Mouse (Mus musculus) kidney, postnatal 25 days (tissue): ENCODE measurements around the gene Parvb.

Experiments used
- DNase-seq, 2 experiments: peaks; one replicate each; pipeline ENCODE4 v3.0.0; 2021; ENCODE audit warnings: mixed read lengths in 2 of 2

The Parvb gene

GRCm38 (mm10) chr15:84217969-84218782, 13.7 kb upstream of the Parvb start:
- DNase-seq, result no peak

DNA sequence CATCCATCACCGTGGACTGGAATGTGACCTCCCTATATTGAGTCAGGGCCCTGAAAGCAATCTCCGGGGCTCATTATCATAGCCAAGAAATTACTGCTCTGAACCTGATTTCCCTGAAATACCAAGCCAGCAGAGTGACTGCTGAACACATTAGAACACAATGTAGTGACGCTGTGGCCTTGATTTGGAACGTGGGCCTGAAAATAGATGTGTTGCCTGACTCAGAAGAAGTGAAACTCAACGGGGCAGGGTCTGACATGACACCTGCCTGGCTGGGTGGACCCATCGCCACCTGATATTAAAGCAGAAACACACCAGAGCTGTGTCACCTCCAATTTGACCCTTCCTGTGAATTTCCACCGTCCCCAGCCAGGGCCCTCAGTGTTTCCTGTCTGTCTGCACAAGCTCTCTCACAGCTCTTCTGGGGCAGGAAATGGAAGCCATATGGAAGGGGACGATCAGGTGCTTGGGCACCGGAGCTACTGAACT, 13.0 kb upstream of the Parvb start:
- peak in 1 of 2 experiments; percentile 8 for DNase-seq

GRCm38 (mm10) chr15:84221539-84221938, 10.3 kb upstream of the Parvb start:
- peak in 1 of 2 experiments; percentile 58 for DNase-seq

- peak; percentile 46 to 51 for DNase-seq
Measured at GRCm38 (mm10) chr15:84223423-84223822, 8.4 kb upstream of the Parvb start.

- no peak for DNase-seq
Measured at GRCm38 (mm10) chr15:84224779-84225178, 7.1 kb upstream of the Parvb start.

- no peak for DNase-seq
Measured at GRCm38 (mm10) chr15:84226918-84227317, 4.9 kb upstream of the Parvb start.

- DNase-seq, result no peak
Measured at GRCm38 (mm10) chr15:84230661-84231060, 1.2 kb upstream of the Parvb start.

DNA sequence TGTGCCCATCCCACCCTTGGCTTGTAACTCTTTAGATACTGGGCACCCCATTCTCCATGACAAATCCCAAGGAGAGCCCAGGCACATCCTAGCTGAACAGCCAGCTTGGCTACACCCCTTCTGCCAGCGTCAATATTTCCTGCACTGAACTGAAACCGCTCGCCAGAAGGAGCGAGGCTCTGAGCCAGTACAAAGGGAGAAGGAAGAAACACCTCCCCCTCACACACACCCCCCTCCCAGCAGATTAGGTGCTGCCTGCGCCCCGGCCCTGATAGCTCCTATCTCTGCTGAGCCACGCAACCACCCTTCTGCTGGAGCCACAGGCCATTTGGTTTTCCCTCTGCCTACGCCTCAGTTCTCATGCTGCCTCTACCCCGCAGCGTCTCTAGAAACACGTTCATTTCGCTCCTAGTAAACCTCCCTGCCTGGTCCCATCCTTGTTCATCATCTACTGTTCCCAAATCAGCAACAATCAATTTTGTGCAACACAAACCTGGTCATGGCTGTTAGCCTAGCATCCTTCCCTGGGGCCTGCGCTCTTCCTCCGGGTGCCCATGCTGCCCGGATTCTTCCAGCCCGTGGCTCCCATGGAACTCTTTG, 630 bp upstream of the Parvb start:
- peak; percentile 41 to 63 for DNase-seq

- DNase-seq, result no peak
Measured at GRCm38 (mm10) chr15:84232609-84233008, 766 bp downstream of the Parvb start.

DNA sequence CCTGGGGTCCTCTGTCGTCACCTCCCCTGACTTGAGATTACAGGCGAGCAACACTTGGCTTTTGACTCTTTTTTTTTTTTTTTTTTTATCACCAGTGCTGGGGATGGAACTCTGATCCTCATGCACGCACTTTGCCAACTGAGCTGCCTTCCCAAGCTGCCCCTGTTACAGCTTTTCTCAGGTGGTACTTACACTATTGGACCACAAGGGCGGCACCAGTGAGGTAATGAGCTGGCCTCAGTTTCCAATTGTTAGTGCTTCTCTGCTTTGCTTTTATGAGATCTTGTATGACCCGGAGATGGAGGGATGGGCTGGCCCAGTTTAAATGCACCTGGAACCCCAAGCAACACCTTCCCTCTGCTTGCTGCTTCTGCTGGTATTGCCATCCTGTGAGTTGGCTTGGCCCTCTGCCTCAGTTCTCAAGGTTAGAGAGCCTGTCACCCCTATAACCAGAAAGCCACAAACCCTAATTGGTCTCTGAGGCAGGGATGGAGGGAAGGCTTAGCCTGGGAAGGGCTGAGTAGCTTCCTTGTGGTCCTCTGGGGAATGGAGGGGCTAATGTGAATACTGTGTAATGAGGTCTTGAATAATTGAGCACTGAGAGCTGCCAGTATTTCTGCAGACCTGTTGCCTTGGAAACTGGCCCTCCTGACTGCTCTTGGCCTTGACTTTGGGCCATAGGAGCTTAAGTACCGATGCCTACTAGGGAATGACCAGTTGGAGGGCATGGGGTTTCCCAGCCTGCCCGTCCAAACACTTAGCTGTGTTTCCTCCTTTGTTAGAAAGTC, 3.1 kb downstream of the Parvb start:
- no peak for DNase-seq

DNA sequence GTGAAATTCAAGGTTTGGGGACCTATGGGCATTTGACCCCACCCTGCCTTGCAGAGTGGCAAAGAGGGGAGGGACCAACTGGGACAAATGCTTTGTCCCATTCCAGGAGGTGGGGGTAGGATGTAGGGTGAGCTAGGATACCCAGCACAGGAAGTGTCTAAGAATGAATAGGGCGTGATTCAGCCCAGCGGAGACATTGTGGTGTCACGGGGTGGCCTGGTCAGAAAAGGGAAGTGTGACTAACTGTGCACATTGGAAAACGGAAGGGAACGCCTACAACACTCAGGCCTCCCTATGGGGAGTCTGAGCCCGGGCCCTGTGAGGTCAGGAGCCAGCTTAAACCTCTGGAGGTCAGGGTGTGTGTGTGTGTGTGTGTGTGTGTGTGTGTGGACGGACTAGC, 3.8 kb downstream of the Parvb start:
- peak; percentile 61 to 87 for DNase-seq

DNA sequence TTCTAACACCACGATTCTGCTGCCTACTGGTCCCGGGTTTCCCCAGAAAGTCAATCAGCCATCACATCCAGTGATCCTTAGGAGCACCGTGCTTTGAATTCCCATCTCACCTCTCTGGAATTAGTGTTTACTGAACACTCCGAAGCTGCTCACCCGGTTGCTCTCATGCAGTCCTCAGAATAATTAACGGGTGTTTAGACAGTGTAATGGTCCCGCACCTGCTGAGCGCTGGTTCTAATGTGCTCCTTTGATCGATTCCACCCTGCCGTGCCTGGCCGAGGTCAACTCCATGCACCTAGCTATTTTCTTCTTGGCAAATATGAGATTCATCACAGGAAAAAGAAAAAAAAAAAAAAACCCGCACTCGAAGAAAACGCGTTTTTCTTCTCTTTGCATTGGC, 6.7 kb downstream of the Parvb start:
- no peak for DNase-seq

DNA sequence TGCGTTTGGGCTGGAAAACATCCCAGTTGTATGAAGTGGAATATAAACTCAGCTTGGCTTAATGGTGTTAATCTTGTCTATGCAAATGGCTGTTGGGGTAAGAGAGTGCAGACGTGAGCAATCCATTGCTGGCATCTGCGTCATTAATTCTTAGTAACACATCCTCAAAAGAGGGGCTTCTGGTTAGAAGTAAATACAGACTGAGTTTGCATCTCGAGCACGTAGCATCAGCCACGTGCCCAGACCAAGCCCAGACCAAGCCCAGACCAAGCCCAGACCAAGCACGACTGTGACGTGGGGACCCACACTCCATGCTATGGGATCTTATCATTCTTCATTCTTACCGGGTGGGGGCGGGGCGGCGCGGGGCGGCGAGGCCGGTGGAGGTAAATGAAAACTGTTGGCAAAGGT, 7.2 kb downstream of the Parvb start:
- DNase-seq, result no peak

- DNase-seq, result no peak
Measured at GRCm38 (mm10) chr15:84241520-84241919, 9.7 kb downstream of the Parvb start.

GRCm38 (mm10) chr15:84245104-84245503, 13.3 kb downstream of the Parvb start:
- DNase-seq, result no peak

GRCm38 (mm10) chr15:84246195-84246594, 14.4 kb downstream of the Parvb start:
- no peak for DNase-seq

DNA sequence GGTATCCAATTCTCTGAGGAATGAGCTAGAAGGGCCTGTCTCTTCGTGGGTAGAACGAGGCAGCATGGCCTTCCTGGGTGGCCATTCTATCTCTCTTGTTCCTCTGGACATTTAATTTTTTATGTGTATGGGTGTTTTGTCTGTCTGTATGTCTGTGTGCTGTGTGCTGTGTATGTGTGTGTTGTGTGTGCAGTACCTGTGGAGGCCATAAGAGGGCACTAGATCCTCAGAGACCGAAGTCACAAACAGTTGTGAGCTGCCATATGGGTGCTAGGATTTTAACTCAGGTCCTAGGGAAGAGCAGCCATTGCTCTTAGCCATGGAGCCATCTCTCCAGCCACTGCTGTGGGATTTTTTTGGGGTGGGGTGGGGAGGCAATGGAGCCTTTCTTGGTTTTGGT, 15.5 kb downstream of the Parvb start:
- DNase-seq, result no peak

- peak; percentile 50 for DNase-seq
Measured at GRCm38 (mm10) chr15:84251227-84251626, 19.4 kb downstream of the Parvb start.

DNA sequence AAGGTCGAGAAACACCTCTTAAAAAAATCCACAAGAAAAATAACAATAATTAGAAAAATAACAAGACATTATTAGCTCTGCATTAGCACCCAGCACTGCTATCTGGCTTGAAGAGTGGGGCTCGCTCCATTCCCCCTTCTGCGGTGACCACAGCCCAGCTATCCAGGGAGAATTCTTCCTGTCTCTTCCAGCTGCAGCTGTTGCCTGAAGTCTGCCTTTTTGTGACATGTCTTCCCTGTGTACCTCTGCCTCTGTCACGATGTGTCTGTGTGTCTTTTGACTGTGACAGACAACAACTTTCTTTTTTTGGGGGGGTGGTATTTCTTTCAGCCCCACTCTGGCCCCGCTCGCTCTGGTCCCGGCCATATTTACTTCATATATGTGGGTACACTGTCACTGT, 20.8 kb downstream of the Parvb start:
- DNase-seq, result no peak

GRCm38 (mm10) chr15:84253757-84254156, 21.9 kb downstream of the Parvb start:
- DNase-seq, result no peak

DNA sequence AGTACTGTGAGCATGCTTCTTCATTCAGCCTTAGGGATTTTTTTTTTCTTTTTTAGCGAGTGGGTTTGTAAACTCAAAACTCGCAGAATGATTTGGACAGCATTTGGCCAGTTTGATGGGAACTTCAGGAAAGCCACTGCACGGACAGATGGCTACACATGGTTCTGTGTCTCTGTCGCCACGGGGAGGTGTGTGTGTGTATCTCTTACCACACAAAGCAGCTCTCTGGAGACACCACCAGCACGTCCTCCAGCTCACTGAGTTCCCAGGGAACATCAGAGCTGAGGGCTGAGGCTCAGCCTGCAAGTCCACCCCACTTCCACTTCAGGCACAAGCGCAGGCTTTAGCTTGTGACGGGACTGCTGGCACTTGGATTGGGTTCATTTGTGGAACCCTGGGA, 22.5 kb downstream of the Parvb start:
- no peak for DNase-seq

DNA sequence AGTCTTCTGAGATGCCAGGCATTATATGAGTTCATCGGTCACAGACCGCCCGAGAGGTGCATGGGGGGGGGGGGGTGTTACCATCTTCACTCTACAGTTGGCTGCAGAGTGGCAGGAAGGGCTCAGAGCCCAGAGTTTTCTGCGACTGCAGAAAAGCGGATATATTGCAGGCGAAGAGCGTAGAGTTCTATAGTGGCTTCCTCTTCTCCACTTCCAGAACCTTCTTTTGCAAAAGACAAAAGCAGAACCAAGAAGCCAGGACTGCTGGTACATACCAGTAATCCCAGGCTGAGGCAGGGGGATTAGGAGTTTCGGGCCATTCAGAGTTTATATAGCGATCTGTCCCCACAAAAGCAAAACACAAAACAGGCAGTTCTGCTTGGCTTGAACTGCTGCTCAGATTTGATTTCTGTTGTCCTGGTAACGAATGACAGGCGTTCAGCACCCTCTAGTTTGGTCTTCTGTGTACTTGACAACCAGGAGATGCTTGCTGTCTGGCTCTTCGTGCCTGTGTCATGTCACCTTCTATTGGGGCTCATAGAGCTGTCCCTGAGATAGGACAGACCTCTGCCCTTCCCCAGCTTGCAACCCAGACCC, 24.5 kb downstream of the Parvb start:
- DNase-seq, result no peak

DNA sequence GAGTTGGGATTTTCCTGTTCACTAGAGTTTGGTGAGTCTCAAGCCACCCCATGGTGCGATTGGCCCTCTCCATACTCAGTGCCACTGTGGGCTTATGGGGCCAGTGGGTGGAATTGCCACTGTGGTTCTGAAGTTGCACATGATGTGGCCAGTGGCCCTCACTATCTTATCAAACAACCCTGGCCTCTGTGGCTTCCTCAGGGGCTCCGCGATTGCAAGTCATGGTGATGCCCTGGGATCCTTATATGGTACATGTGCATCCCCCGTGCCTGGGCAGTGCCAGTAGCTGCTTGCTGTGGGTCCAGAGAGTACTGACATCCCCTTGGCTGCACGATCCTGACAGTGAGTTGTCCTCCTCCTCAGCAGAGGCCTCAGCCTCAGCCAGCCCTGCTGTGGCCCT, 25.0 kb downstream of the Parvb start:
- no peak for DNase-seq
